Mouse (Mus musculus) ES-E14 (cell line): ENCODE results near the gene Them7. TPM values are rescaled to one million over a fixed set of nuclear protein-coding genes. Genes with fewer than 3 reads are reported as not detected.

Source experiments
- DNase-seq: peaks from one replicate; pipeline ENCODE4 v3.0.0-alpha.2; 2013; ENCODE audit warnings: low read depth, low spot score
- H3K27ac ChIP-seq: 2 replicates; pipeline ENCODE4 v1.5.1; 2012; ENCODE audit warnings: low read depth, mild to moderate bottlenecking, low read length, moderate library complexity, mixed read lengths; ENCODE audit not compliant: poor library complexity, insufficient read depth, severe bottlenecking
- H3K36me3 ChIP-seq: 2 replicates; pipeline ENCODE4 v1.6.1; 2012; ENCODE audit warnings: mild to moderate bottlenecking, low read length, moderate library complexity, mixed read lengths; ENCODE audit not compliant: control insufficient read depth, poor library complexity, insufficient read depth, severe bottlenecking
- H3K4me1 ChIP-seq, 2 experiments: fragments of 150-350 bp in 1 of 2; sonication (generic) in 1 of 2; 2 replicates each; pipeline ENCODE4 v1.6.1; 2012; ENCODE audit warnings: low read length in 2 of 2, mild to moderate bottlenecking in 1 of 2, mixed read lengths in 1 of 2; ENCODE audit not compliant: control insufficient read depth in 2 of 2, insufficient read depth in 2 of 2, poor library complexity in 1 of 2
- H3K4me3 ChIP-seq, 2 experiments: fragments of 150-350 bp in 1 of 2; sonication (generic) in 1 of 2; 2 replicates each; pipeline ENCODE4 v1.5.1; 2012; ENCODE audit warnings: low read length in 2 of 2, low read depth in 1 of 2, mild to moderate bottlenecking in 1 of 2, mixed read lengths in 1 of 2; ENCODE audit not compliant: insufficient read depth in 1 of 2, poor library complexity in 1 of 2, severe bottlenecking in 1 of 2
- H3K9ac ChIP-seq: 2 replicates; pipeline ENCODE4 v1.6.1; 2012; ENCODE audit warnings: low read depth, mild to moderate bottlenecking, low read length, mixed read lengths; ENCODE audit not compliant: poor library complexity, insufficient read depth, severe bottlenecking
- H3K9me3 ChIP-seq: fragments of 150-350 bp; sonication (generic); 2 replicates; pipeline ENCODE4 v1.6.1; 2012; ENCODE audit warnings: low read depth, mild to moderate bottlenecking, low read length; ENCODE audit not compliant: control insufficient read depth, insufficient read depth
- CHD2 ChIP-seq: IDR thresholded peaks from 2 replicates; pipeline ENCODE4 v1.6.1; 2014; ENCODE audit warnings: mild to moderate bottlenecking, low read depth, low read length, inconsistent platforms
- HCFC1 ChIP-seq: IDR thresholded peaks from 2 replicates; pipeline ENCODE4 v1.6.1; 2012; ENCODE audit warnings: low read length, inconsistent platforms, borderline replicate concordance; ENCODE audit not compliant: insufficient read depth
- MAFK ChIP-seq: IDR thresholded peaks from 2 replicates; pipeline ENCODE4 v1.6.1; 2014; ENCODE audit warnings: mild to moderate bottlenecking, low read depth, low read length, inconsistent platforms; ENCODE audit not compliant: insufficient read depth
- ZC3H11A ChIP-seq: IDR thresholded peaks from 2 replicates; pipeline ENCODE4 v1.6.1; 2012; ENCODE audit warnings: low read depth, mild to moderate bottlenecking, inconsistent platforms, low read length, borderline replicate concordance
- ZNF384 ChIP-seq: IDR thresholded peaks from 2 replicates; pipeline ENCODE4 v1.6.1; 2012; ENCODE audit warnings: low read depth, low read length, inconsistent platforms
- in situ Hi-C, 2 experiments: fragments of 600-800 bp; cut with MboI; formaldehyde crosslinking; loops; one replicate each; pipeline ENCODE4 v1.15.1; 2025; ENCODE audit warnings: low sequenced_read_pairs in 2 of 2, inconsistent platforms in 1 of 2; ENCODE audit not compliant: unreplicated experiment in 2 of 2
- total RNA-seq: library from RNA; depleted of rRNA; stranded (reverse); fragments of 300-350 nt; gene quantifications from 2 replicates; pipeline ENCODE4 v1.2.3, GENCODE M21; 2012

Gene Them7
- total RNA-seq, 1 experiment, result not detected

DNA sequence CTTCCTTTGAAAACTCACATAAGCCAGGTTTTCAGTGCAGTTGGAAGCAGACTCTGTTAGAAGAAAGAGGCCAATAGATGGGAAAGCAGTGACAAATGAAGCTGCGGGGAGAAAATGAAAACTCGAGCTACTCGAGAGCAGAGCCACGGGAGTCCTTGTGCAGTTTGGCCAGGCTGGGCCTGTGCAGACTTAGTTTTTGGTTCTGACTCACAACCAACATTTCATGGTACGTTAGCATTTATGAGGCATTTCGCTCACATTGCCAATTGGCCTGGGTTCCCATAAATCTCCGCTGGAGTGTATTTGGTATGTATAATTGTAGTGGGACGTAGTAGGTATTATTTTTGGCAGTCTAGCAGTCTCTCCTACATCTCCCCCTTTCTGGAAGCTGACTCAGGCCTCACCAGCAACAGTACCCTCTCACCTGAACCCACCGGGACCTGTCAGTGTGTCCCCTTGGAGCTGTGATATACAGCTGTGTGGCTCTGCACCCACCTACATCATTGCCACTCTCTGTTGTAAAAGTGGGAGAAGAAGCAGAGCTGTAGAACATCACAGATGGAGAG lies 3.3 kb upstream of the Them7 start:
- Histone ChIP-seq H3K4me1 (peaks cover 0 to 8% of the 10 kb centered on the region in 2 experiments; a peak in 1 of 4 replicates), H3K27ac (no peak overlapping the region), H3K36me3 (no peaks in the 10 kb centered on the region), H3K4me3 (no peak overlapping the region), H3K9ac (no peak overlapping the region), H3K9me3 (no peaks in the 10 kb centered on the region)
- TF ChIP-seq HCFC1 (no peak), CHD2 (no peak), MAFK (no peak), ZNF384 (no peak), ZC3H11A (no peak)
- in situ Hi-C loops, result no loop called here
- DNase-seq, result no peak

DNA sequence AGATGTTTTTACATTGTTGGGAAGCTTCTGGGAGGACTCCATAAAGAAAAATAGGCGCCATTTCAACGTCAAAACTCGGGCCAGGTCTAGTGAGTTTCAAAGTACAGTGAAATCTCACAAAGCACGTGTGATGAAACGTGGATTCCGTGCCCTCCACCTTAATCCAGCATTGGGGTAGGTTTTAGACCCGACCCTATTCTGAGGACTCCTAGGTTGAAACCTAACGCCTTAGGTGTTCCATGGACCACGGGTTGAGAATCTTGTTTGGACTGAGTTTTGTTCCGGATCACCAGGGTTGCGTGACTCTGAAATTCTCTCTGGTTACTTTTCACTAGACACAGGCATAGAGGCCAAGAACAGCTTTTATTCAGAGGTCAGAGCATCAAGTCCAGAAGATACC lies 514 bp upstream of the Them7 start:
- Histone ChIP-seq H3K27ac (no peak overlapping the region), H3K9ac (no peak overlapping the region), H3K9me3 (no peaks in the 10 kb centered on the region), H3K4me1 (peaks cover 0 to 8% of the 10 kb centered on the region in 2 experiments; a peak in 1 of 4 replicates), H3K4me3 (no peak overlapping the region), H3K36me3 (no peaks in the 10 kb centered on the region)
- in situ Hi-C loops, result no loop called here
- TF ChIP-seq ZNF384 (no peak), HCFC1 (no peak), ZC3H11A (no peak), MAFK (no peak), CHD2 (no peak)
- no peak for DNase-seq

DNA sequence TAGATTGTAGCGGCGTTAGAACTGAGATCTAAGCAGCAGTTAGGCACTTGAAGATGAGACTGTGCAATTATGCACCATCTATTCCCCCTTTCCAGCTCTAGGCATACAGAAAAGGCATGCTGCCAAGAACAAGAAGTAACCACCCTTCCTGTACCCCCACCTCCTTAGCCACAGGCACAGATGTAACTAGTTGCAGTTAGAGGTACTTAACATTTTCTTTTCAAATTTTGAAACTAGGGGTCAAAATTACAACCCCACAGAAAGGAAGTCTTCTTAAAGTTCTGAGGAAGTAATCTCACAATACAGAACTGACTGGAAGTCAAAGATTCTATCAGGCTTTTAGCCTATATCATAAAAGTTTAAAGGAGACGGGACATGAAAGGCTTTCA lies 861 bp downstream of the Them7 start:
- Histone ChIP-seq H3K36me3 (no peaks in the 10 kb centered on the region), H3K9me3 (no peaks in the 10 kb centered on the region), H3K4me3 (no peak overlapping the region), H3K27ac (no peak overlapping the region), H3K4me1 (peaks cover 0 to 8% of the 10 kb centered on the region in 2 experiments; a peak in 1 of 4 replicates), H3K9ac (no peak overlapping the region)
- TF ChIP-seq ZNF384, result no peak
- no peak for TF ChIP-seq MAFK
- TF ChIP-seq CHD2, result no peak
- no peak for TF ChIP-seq HCFC1
- TF ChIP-seq ZC3H11A, result no peak
- no peak for DNase-seq
- in situ Hi-C loops, result no loop called here

DNA sequence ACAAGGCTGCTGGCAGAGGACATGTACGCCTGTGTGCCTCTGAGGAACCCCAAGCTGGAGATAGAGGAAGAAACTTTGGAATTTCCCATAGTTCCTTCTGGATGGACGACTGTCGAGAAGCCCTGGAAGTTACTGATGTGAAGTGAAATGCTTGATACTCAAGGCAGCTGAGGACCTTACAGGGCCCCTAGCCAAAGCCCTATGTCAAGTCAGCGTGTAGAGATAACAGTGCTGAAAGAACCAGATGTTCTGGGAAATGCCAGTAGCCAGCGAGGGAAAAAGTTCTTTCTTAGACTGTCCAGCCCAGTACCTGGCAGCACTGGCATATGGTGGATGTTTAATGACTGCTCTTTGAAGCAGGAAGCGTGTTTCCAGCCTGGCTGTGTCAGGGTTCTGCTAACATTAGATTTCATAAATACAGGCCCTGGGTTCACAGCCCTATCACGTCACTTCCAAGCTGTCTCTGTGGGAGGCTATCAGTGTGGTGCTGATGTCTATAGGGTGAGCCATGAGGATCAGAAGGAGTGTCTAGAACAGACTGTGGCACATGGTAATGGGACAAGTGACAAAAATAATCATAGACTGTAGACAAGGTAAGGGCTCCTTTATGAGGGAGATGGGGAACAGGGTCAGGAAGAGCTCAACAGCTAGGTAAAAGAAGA lies 2.3 kb downstream of the Them7 start:
- Histone ChIP-seq H3K36me3 (no peaks in the 10 kb centered on the region), H3K9ac (no peak overlapping the region), H3K4me3 (no peak overlapping the region), H3K9me3 (no peaks in the 10 kb centered on the region), H3K4me1 (peaks cover 0 to 8% of the 10 kb centered on the region in 2 experiments; a peak in 1 of 4 replicates), H3K27ac (no peak overlapping the region)
- in situ Hi-C loops, result no loop called here
- no peak for DNase-seq
- TF ChIP-seq ZNF384 (no peak), HCFC1 (no peak), CHD2 (no peak), MAFK (no peak), ZC3H11A (no peak)

DNA sequence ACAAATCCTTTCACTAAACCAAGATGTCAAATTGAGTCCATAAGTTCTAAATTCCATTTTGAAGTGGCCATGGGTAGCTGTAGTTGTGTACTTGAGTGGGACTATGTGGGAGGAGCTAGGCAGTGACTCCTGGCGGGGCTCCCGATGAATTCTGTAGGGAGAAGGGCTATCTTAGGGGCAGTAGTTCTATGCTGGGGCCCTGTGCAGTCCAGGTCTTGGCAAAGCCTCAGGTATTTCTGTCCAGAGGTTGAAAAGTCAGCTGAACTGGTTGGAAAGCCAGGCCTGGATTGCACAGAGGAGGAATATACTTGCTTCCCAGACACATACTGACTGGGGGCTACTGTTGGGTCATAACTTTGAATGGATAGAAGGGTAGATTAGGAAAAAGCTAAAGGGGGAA lies 4.3 kb downstream of the Them7 start:
- in situ Hi-C loops, result no loop called here
- H3K9me3 ChIP-seq, result no peaks in the 10 kb centered on the region
- DNase-seq, result no peak
- no peaks in the 10 kb centered on the region for H3K36me3 ChIP-seq
- no peak for TF ChIP-seq ZC3H11A
- TF ChIP-seq HCFC1, result no peak
- no peak for TF ChIP-seq ZNF384
- no peak for TF ChIP-seq CHD2
- TF ChIP-seq MAFK, result no peak
- H3K27ac ChIP-seq, result no peak overlapping the region
- no peak overlapping the region for H3K9ac ChIP-seq
- peaks cover 0 to 8% of the 10 kb centered on the region in 2 experiments; a peak in 1 of 4 replicates for H3K4me1 ChIP-seq
- H3K4me3 ChIP-seq, result no peak overlapping the region
